Mouse (Mus musculus) heart, embryonic 13.5 days (tissue): ENCODE results near the gene Map4k4. TPM values are rescaled to one million over a fixed set of nuclear protein-coding genes. Genes with fewer than 3 reads are reported as not detected.

Source experiments
- ATAC-seq: fragments of 200-750 bp; cut with Nextera tagmentation; 2 replicates; pipeline ENCODE4 v1.8.0; 2017; ENCODE audit warnings: moderate TSS enrichment; ENCODE audit not compliant: insufficient number of reproducible peaks, low FRiP score, low TSS enrichment; ENCODE audit errors: extremely low read depth
- H3K27ac ChIP-seq: fragments of 300-500 bp; sonication (generic); replicated peaks from 2 replicates; pipeline ENCODE4 v1.5.1; 2015; ENCODE audit warnings: moderate library complexity, mild to moderate bottlenecking, inconsistent platforms
- H3K27me3 ChIP-seq: fragments of 300-500 bp; sonication (generic); replicated peaks from 2 replicates; pipeline ENCODE4 v1.6.1; 2015; ENCODE audit warnings: mild to moderate bottlenecking, inconsistent platforms
- H3K36me3 ChIP-seq: fragments of 300-500 bp; sonication (generic); 2 replicates; pipeline ENCODE4 v1.6.1; 2015; ENCODE audit warnings: mild to moderate bottlenecking, inconsistent platforms
- H3K4me1 ChIP-seq: fragments of 300-500 bp; sonication (generic); 2 replicates; pipeline ENCODE4 v1.6.1; 2015; ENCODE audit warnings: inconsistent platforms
- H3K4me2 ChIP-seq: fragments of 300-500 bp; sonication (generic); 2 replicates; pipeline ENCODE4 v1.6.1; 2015; ENCODE audit warnings: inconsistent platforms, mild to moderate bottlenecking, moderate library complexity
- H3K4me3 ChIP-seq: fragments of 300-500 bp; sonication (generic); 2 replicates; pipeline ENCODE4 v1.5.1; 2015; ENCODE audit warnings: moderate library complexity, mild to moderate bottlenecking, inconsistent platforms
- H3K9ac ChIP-seq: fragments of 300-500 bp; sonication (generic); 2 replicates; pipeline ENCODE4 v1.6.1; 2015; ENCODE audit warnings: inconsistent platforms, mild to moderate bottlenecking, moderate library complexity
- H3K9me3 ChIP-seq: fragments of 300-500 bp; sonication (generic); 2 replicates; pipeline ENCODE4 v1.6.1; 2016; ENCODE audit warnings: inconsistent platforms
- WGBS: fragments of 180-500 bp; shearing (Covaris S2); methylation state at CpG from one replicate; pipeline ENCODE4 v1.1.7; 2015; ENCODE audit warnings: mixed read lengths; 5-methylcytosine and 5-hydroxymethylcytosine counted together
- polyA plus RNA-seq: library from polyadenylated mRNA; unstranded; fragments of >200 nt; fragmentation: Nextera tagmentation; extraction: Ambion mirVana; gene quantifications from 2 replicates; pipeline ENCODE4 v1.2.1, GENCODE M21; 2015

Gene Map4k4
- polyA plus RNA-seq, 1 experiment from 2014 or later = 17.5 TPM

- H3K27ac ChIP-seq = no peak overlapping the region
- H3K36me3 ChIP-seq = peaks cover 54% of the 10 kb centered on the region
- no peak overlapping the region for H3K4me3 ChIP-seq
- H3K4me1 ChIP-seq = peaks cover 4% of the 10 kb centered on the region
- 75% methylated on average over 12 of the region's 12 CpGs for WGBS
- H3K9me3 ChIP-seq = no peaks in the 10 kb centered on the region
- no peak overlapping the region for H3K4me2 ChIP-seq
- ATAC-seq = no peak
- no peak overlapping the region for H3K9ac ChIP-seq
- H3K27me3 ChIP-seq = no peaks in the 10 kb centered on the region
Observed at GRCm38 (mm10) chr1:40028207-40028998, 127.7 kb downstream of the Map4k4 start.

- Histone ChIP-seq H3K4me3 (no peak overlapping the region), H3K9me3 (no peaks in the 10 kb centered on the region), H3K27ac (no peak overlapping the region), H3K9ac (no peak overlapping the region), H3K36me3 (peaks cover 42% of the 10 kb centered on the region), H3K4me1 (peaks cover 11% of the 10 kb centered on the region), H3K4me2 (no peak overlapping the region), H3K27me3 (no peaks in the 10 kb centered on the region)
- 89% methylated on average over 5 of the region's 5 CpGs for WGBS
- no peak for ATAC-seq
Observed at GRCm38 (mm10) chr1:40029597-40029996, 128.9 kb downstream of the Map4k4 start.

DNA sequence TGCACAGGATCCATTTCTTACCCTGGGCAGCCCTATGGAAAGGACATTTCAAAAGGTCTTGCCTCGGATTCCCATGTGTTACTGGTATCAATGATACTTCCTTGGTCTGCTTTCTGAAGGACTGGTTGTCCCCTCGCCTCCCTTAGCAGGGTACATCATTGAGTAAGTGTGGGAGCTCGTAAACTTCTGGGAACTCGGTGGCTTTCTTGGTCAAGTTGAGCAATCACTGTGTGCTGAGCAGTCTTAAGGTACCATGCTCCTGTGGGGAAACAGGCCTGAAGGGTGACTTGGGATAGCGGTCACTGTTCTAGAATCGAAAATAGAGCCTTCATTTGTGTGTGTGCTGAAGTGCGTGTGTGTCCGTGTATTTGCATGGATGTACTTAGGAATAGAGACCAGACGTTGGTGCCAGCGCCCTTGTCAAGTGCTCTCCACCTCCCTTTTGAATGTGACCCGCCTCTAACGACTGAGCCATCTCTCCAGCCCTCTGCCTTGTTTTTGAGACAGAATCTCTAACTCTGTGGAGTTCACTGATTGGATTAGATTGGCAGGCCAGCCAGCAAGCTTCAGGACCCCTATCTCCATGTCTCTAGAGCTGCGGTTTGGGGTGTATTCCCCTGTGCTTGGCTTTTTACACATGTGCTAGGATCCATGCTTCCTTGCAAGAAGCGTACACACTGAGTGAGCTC, 129.7 kb downstream of the Map4k4 start:
- no peaks in the 10 kb centered on the region for H3K9me3 ChIP-seq
- peaks cover 34% of the 10 kb centered on the region for H3K36me3 ChIP-seq
- WGBS = 80% methylated on average over 14 of the region's 14 CpGs
- H3K4me3 ChIP-seq = no peak overlapping the region
- no peaks in the 10 kb centered on the region for H3K27me3 ChIP-seq
- no peak overlapping the region for H3K4me2 ChIP-seq
- no peak for ATAC-seq
- H3K4me1 ChIP-seq = peaks cover 11% of the 10 kb centered on the region
- H3K9ac ChIP-seq = no peak overlapping the region
- H3K27ac ChIP-seq = no peak overlapping the region

DNA sequence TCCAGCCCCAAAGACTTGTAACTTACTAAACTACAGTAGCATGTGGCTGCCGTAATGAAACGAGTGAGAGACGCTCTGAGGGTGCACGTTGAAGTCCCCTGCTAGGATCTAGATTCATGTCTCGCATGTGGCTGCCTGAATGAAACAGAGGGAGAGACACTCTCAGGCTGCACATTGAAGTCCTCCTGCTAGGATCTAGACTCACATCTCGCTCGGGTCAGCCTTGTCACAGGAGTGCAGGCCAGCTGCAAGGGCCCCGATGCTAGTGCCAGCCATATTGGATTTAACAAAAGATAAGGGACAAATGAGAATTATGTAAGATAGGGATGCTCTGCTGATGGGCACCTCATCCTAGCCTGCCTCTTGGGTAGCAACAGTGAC, 130.3 kb downstream of the Map4k4 start:
- Histone ChIP-seq H3K27ac (no peak overlapping the region), H3K27me3 (no peaks in the 10 kb centered on the region), H3K9ac (no peak overlapping the region), H3K36me3 (peaks cover 29% of the 10 kb centered on the region), H3K4me3 (no peak overlapping the region), H3K9me3 (no peaks in the 10 kb centered on the region), H3K4me1 (peaks cover 11% of the 10 kb centered on the region), H3K4me2 (no peak overlapping the region)
- ATAC-seq = no peak
- WGBS = 84% methylated on average over 8 of the region's 8 CpGs

GRCm38 (mm10) chr1:40031626-40032025, 130.9 kb downstream of the Map4k4 start:
- Histone ChIP-seq H3K4me1 (peaks cover 11% of the 10 kb centered on the region), H3K9me3 (no peaks in the 10 kb centered on the region), H3K4me2 (no peak overlapping the region), H3K27me3 (no peaks in the 10 kb centered on the region), H3K9ac (no peak overlapping the region), H3K4me3 (no peak overlapping the region), H3K36me3 (peaks cover 22% of the 10 kb centered on the region), H3K27ac (no peak overlapping the region)
- ATAC-seq = no peak
- WGBS = 77% methylated on average over 2 of the region's 2 CpGs

DNA sequence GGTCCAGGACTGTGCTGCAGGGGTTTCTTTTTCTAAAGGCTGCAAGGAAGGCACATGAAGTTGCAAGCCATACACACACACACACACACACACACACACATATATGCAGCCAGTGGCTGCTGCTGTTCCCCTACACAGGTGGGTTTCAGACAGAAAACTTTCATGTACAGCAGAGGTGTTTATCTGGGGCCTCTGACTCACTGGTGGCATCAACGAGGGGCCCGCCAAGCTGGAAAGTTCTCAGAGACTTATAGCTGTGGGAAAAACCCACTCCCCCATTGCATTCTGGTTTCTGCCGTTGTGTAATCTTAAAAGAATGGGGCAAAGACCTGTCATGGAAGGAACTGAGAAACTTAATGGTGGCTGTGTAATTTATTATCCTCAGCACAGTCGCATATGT, 132.6 kb downstream of the Map4k4 start:
- H3K36me3 ChIP-seq = peaks cover 6% of the 10 kb centered on the region
- H3K27ac ChIP-seq = no peak overlapping the region
- H3K4me1 ChIP-seq = peaks cover 11% of the 10 kb centered on the region
- no peak overlapping the region for H3K4me2 ChIP-seq
- no peaks in the 10 kb centered on the region for H3K27me3 ChIP-seq
- H3K9me3 ChIP-seq = no peaks in the 10 kb centered on the region
- 69% methylated on average over 4 of the region's 4 CpGs for WGBS
- no peak for ATAC-seq
- H3K4me3 ChIP-seq = no peak overlapping the region
- no peak overlapping the region for H3K9ac ChIP-seq

GRCm38 (mm10) chr1:40033743-40034420, 133.2 kb downstream of the Map4k4 start:
- no peaks in the 10 kb centered on the region for H3K27me3 ChIP-seq
- no peaks in the 10 kb centered on the region for H3K9me3 ChIP-seq
- H3K4me1 ChIP-seq = peaks cover 11% of the 10 kb centered on the region
- ATAC-seq = no peak
- H3K4me2 ChIP-seq = no peak overlapping the region
- no peak overlapping the region for H3K9ac ChIP-seq
- H3K4me3 ChIP-seq = no peak overlapping the region
- H3K36me3 ChIP-seq = peaks cover 4% of the 10 kb centered on the region
- H3K27ac ChIP-seq = no peak overlapping the region
- 65% methylated on average over 12 of the region's 12 CpGs for WGBS

GRCm38 (mm10) chr1:40037831-40038230, 137.1 kb downstream of the Map4k4 start:
- Histone ChIP-seq H3K36me3 (no peaks in the 10 kb centered on the region), H3K4me2 (no peak overlapping the region), H3K27ac (no peak overlapping the region), H3K27me3 (no peaks in the 10 kb centered on the region), H3K9me3 (no peaks in the 10 kb centered on the region), H3K4me1 (peaks cover 11% of the 10 kb centered on the region), H3K4me3 (no peak overlapping the region), H3K9ac (no peak overlapping the region)
- WGBS = 82% methylated on average over 6 of the region's 6 CpGs
- ATAC-seq = no peak

DNA sequence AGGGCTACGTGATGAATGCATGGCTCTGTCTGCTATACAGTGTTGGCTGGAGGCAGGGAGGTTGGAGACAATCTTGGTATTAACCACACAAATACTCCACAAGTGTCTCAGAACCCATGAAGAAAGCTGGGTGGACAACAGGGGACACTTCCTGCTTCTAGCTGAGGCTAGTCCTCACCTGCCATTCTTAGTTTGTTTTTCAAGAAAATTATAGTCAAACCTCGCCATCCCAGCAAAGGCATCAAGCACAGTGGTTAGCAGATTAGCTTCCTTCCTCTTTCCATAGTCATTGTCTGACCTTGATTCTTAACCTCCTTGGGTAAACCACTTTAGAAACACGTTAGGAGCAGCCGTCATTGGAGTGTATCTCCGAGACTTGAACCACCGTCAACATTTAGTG, 145.0 kb downstream of the Map4k4 start:
- no peak overlapping the region for H3K4me3 ChIP-seq
- no peak overlapping the region for H3K27ac ChIP-seq

DNA sequence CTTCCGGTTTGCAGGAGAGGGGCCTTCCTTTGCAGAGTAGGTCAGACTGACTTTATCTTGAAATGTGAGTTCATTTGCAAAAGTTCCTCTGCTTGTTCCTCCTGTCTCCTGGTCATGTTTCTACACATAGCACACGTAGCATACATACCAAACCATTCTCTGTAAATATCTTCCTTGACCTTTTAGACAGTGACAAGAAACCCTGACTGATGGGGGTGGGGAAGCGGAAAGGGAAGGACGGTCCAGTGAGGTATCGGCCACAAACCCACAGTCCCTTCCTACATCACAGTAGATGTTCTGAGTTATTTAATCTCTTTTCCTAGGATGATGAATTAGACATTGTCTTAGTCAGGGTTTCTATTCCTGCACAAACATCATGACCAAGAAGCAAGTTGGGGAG, 145.9 kb downstream of the Map4k4 start:
- H3K9me3 ChIP-seq = no peaks in the 10 kb centered on the region
- H3K27me3 ChIP-seq = no peaks in the 10 kb centered on the region
- WGBS = 74% methylated on average over 5 of the region's 5 CpGs
- H3K27ac ChIP-seq = no peak overlapping the region
- no peaks in the 10 kb centered on the region for H3K4me1 ChIP-seq
- H3K36me3 ChIP-seq = no peaks in the 10 kb centered on the region
- no peak overlapping the region for H3K9ac ChIP-seq
- no peak for ATAC-seq
- no peak overlapping the region for H3K4me3 ChIP-seq
- H3K4me2 ChIP-seq = no peak overlapping the region

More for the DNA sequence above, 145.0 kb downstream of the Map4k4 start:
- Histone ChIP-seq H3K27me3 (no peaks in the 10 kb centered on the region), H3K9ac (no peak overlapping the region), H3K4me2 (no peak overlapping the region), H3K36me3 (no peaks in the 10 kb centered on the region), H3K4me1 (no peaks in the 10 kb centered on the region), H3K9me3 (no peaks in the 10 kb centered on the region)
- WGBS = 65% methylated on average over 6 of the region's 6 CpGs
- ATAC-seq = no peak

DNA sequence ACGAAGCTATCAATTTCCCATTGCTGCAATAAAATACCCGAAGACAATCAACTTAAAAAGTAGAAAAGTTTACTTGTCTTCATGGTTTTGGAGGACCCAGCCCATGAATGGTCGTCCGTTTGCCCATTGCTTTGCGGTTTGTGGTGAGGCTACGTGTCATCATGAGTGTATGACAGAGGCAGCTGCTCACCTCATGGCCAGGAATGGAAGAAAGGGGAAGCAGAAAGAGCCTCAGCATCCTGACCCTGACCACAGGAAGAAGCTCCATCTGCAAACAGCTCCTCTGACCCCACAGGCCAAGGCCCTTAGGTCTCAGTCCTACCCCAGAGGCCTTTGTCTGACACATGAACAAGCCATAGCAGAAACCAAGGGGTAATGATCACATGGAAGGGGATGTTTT, 150.4 kb downstream of the Map4k4 start:
- no peak overlapping the region for H3K9ac ChIP-seq
- H3K4me3 ChIP-seq = no peak overlapping the region
- H3K9me3 ChIP-seq = no peaks in the 10 kb centered on the region
- ATAC-seq = no peak
- WGBS = 84% methylated on average over 6 of the region's 6 CpGs
- H3K27ac ChIP-seq = no peak overlapping the region
- no peaks in the 10 kb centered on the region for H3K36me3 ChIP-seq
- H3K4me2 ChIP-seq = no peak overlapping the region
- H3K4me1 ChIP-seq = no peaks in the 10 kb centered on the region
- H3K27me3 ChIP-seq = no peaks in the 10 kb centered on the region
